Mouse (Mus musculus): ENCODE measurements at regions not wholly inside any gene's neighbourhood (a gene's known extent, or its start where the extent isn't known, plus 50 kb on each side); places are given as distances from the start of the nearest gene placed in this dataset.

DNA sequence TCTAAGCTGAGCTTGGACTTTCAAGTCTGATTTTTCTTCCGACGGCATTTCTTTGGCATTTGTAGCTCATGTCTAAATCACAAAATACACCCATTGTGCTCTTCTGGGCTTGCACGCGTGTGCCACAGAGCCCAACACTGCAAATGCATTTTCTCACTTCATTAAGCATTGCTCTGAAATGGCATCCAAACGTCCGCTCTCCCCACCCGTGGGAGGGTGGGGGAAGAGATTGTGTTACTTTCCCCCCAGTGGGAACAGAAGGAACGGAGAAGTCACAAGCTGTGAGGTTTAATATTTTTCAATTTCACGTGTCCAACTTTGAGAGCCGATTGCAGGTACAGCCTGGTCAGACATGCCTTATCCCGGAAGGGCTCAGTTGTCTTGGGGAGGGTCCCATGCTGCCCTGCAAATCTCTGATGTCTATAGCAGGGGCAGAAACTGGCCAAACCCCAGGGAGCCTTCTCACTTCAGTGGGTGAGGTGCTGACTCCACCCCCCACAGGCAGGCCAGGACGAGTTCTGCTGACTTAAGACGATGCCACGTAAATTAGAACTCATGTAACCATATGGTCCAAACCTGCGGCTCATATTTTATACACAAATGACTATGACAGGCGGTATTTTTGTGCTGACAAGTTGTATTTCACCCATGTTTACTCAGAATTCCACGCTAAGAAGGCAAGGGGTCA, 371.5 kb upstream of the Nfe2l3 start:
- no peak for DNase-seq

DNA sequence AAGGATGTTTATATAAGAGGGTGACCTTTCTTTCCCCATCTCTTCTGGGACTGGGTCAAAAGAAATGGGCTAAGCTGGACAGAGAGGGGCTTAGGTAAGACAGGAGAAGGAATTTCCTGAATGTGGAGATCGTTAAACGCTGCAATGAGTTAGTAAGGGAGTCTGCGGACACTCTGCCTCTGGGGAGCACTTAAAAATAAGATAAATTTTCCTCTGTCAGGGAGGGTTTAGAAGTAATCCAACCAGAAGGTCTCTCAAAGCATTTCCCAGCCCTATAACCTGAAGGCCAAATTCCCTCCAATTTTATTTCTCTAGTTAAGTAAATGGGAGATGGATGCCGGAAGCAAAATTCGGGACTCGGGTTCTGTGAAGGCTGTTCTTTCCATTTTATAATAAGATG, 367.3 kb upstream of the Nfe2l3 start:
- no peak for DNase-seq

DNA sequence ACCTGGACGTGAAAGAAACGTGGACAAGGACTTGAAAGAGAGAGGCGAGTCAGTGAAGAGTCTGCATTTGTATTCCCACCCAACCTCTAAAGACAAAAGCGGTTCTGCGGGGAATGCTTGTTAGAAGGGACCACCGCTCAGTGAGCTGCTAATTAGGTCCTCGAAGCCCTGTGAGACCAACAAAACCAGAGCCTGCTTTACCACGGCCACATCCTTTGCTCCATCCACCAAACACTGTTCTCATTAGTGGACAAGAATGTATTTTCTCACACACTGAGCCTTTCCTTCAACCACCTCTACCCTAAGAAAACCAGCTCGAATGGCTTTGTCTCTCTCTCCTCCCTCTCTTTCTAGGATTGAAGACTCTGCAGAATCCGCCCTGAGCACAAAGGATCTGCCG, 365.1 kb upstream of the Nfe2l3 start:
- no peak for DNase-seq

DNA sequence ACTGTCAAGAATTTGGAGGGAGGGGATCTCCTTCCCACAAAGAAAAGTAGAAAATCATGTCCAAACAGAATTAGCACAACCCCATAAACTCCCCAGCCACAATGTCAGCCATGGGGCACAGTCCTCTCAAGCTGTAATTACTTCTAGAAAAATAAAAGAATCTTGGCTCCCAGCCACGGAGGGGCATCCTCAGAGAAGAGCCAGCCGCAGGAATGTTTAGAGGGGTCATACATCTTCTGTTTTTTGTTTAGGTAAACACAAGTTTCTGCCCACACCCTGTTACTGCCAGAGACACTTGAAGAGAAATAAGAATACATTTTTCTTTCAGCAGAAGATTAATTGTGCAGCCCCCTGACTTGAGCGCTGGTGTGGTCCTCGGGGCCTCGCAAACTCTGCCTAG, 362.5 kb upstream of the Nfe2l3 start:
- no peak for DNase-seq

DNA sequence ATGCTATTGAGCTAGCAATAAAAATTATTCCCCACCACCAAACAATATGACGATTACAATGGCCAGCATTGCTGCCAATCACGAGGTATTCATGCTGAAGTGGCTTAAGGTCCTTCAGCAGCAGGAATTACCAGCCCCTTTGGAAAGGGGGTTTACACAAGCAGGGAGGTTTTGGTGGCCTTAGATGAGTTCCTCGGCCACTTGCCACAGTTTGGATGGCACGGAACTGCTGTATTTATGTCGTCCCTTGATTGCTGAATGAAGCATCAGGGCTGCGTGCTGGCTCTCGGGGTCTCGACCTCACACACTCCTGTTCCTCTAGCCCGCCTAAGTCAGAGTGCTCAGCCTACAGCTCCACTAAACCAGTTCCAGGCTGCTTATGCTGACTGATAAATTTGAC, 361.2 kb upstream of the Nfe2l3 start:
- DNase-seq = no peak

DNA sequence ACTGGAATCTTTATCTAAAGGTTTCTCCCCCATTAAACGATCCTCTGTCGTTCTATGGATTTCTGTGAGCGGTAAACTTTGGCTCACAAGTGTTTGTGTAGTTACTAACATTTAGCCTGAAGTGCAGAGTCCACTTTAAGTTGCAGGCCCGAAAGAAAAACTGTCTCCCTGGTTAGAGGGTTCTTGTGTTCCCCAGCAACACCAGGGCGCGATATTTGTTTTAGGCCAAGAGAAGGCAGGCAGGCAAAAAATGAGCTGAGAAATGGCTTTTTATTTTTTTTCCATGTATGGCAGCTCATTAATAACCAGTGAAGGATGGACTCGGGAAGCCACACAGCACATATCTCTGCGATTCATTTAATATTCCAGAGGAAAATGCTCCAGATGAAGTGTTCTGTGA, 357.4 kb upstream of the Nfe2l3 start:
- DNase-seq = no peak

DNA sequence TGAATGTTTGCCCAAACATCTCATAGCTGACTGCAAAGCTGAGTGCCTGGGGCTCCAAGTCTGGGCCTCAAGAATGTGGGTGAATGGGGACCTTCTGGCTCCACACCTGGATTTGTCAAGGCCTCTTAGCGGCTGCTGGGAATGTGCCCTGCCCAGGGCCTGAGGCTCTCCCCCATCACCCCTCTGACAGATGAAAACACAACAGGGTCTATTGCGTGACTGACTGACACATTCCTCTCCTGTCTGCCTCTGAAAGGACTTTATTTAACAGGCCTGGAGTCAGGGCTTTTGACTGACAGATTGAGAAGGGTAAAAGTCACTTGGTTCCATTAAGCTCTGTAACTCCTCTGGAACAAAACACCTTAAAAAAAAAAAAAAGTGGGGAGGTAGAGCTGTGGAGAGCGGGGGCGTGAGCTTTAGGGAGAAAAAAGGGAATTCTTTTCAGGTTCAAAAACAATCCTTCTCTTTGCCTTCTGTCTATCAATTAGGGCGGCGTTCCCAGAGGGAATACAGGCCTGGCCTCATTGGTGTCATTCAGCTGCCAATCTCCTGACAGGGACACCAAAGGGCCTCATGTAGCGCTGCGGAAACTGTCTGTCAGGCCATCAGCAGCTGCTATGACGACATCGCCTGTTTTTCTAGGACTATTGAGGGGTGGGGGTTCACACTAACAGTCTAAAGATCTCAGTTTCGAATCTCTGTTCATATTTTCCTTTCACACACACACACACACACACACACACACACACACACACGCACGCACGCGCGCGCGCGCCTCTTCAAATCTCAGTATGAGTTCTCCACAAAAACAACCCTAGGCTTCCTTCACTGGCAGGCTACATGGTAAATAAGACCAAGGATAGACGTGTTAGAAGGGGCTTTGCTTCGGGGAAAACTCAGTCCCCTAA, 355.4 kb upstream of the Nfe2l3 start:
- no peak for DNase-seq

DNA sequence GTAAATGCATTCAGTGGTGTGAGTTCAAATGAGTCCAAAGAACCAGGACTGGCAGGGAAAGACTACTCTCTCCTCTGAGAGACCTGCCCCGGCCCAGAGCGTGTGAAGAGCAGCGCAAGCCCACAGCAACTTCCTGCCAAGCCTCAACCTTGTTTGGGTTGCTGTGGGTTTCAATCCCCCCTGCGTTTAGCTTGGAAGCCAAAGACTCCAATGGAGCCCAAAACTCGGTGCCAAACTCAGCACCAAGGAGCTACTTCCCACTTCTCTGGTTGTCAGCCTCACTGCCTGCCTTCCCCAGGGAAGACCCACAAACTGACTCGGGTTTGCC, 354.7 kb upstream of the Nfe2l3 start:
- no peak for DNase-seq

DNA sequence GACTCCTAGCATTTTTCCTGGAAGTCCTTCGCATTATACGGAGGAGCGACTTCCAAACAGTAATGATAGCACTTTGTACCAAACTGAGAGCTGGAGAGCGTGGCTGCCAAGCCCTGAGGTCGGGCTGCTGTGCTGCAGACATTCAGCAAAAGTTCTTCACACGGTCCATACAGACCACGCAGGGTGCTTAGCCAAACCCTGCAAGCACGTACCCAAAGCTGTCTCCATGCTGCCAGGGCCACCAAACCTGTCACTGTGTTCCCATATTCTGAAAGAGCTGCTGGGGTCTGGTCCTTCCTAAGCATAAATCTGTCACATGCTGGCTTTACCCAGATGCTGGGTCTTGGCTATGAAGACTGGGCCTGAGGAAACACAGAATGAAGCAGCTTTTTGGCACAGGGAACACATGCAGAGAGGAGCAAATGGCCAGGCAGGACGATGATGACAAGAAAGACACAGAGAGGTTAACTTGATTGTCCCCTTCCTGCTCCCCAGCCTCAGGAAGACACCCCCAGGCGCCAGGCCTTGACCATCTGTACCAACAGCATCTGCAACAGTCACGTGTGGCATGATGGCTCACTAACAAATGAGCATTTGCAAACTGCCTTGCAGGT, 354.0 kb upstream of the Nfe2l3 start:
- DNase-seq = no peak

DNA sequence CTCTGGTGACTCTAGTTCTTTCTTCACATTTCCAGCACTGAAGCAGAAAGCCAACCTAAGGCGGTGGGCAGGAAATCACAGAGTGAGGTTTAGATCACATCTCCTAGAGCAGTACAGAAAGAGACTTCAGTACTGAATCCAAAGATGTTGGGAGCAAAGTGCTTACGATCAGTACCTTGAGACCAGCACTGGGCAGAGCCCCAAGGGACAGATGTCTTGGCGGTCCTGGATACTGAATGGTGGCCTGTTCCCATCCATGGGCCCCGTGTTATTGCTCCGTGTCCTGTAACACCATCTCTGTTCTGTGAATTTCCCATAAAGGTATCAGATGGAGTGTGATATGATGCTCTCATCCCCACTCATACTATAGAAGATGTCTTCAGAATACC, 353.5 kb upstream of the Nfe2l3 start:
- no peak for DNase-seq

DNA sequence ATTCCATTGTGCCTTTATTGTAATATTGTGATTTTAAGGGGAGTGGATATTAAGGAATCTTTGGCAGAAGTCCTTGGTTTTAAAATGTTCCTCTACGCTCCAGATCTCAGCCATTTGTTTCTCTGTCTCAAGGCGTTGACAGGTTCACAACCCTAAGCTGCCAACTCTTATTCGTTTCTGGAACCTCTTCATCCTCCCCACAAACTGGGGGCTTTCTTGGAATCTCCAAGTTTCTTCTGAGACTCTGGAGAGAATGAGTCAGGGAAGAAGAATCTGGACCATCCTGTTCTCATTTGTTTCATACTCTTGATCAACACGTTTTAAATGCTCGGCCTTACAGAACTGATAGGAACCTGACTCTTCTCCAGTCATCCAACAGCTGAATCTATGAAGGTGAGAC, 351.4 kb upstream of the Nfe2l3 start:
- no peak for DNase-seq

DNA sequence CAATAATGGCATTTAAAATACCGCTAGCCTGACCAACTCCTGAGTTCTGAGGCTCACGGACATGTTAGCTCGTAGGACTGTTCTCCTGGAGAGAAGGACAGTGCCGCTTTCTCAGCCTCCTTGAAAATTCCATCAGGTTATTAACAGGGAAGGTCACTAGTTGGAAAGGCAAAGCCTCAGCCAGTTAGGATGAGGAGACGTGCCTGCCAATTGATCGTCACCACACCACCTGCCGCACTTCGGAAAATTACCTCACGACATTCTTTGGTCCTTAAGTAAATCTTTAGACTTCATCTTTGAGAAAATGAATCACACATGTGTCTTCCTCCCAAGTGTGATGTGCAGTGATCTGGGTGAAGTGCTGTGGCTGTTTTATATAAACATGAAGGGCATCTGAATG, 347.8 kb upstream of the Nfe2l3 start:
- DNase-seq = no peak

DNA sequence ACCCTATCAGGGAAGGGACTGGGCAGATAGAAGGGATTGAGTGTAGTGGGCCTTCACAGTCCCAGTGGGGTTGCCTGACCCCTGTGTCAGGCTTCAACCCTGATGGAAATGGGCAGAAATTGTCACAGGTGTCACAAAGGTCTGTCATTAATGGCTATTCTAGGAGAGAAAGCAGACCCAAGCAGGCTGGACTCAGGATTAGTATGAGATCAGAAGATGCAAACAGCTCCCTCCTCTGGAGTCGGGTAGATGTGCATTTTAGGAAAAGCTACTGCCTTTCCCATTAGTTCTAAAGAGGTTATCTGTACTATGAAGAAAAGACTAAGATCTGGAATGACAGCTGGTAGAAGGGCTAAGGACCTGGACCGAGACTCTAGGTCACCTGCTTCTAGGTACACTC, 346.9 kb upstream of the Nfe2l3 start:
- DNase-seq = no peak

DNA sequence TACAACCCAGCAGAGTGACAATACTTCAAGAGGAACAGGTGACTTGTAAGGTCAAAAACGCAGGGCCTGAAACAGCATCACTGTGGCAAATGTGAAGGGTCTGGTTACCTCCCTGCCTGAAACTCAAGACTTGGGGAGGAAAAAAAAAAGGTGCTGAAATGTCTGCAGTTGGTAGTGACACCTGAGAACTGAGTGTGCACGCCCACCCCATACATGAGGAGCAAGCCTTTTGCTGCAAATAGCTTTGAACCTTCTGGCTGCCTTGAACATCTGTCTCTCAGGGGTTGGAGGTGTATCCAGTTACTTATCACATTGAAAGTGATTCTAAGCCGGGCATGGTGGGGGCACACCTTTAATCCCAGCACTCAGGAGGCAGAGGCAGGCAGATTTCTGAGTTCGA, 346.1 kb upstream of the Nfe2l3 start:
- no peak for DNase-seq

DNA sequence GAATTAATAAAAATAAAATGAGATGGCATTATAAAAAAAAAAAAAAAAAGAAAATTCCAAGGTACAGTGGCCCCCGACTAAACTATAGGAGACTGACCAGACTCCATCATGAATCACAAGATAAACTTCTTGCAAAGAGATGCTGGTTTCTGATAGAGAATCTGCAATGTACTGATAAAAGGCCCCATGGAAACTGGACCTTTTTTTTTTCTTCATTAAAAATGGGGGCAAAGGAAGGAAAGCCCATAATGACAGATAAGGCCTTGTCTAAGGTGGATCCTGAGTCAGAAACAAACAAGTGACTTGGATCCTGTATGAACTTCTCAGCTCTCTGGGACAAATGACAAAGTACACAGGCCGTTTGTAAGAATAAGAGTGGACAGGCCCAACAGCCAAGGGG, 344.7 kb upstream of the Nfe2l3 start:
- DNase-seq = no peak

DNA sequence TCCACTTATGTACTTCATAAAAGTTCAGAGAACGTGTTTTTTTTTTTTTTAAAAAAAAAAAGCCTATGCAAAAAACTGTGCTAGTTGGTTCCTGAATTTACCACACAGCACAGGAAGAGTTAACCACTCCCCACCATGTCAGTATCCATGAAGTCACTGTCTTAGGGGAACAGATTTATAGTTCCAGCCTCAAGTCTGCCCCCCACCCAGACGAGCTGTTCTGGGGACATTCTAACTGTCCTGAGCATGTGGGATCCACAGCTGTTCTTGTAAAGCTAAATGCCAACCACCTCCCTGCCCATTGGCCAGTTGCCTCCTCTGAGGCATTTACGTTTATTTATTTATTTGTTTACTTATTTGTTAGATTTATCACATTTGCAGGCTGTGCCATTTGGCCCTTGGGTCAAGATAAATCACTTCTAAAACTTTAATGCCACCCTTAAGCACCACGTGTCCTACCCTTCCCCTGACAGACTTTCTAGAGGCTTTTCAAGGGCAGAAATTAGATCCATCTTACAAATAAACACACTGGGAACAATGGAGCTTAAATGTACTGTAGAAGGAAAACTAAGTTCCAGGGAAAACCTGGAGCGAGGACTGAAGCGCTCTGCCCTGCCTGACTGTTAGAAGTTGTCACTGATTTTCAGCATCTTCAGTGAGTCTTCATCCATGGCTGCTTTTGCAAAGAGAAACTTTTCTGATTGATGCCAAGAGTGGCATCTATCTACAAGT, 343.7 kb upstream of the Nfe2l3 start:
- DNase-seq = no peak

DNA sequence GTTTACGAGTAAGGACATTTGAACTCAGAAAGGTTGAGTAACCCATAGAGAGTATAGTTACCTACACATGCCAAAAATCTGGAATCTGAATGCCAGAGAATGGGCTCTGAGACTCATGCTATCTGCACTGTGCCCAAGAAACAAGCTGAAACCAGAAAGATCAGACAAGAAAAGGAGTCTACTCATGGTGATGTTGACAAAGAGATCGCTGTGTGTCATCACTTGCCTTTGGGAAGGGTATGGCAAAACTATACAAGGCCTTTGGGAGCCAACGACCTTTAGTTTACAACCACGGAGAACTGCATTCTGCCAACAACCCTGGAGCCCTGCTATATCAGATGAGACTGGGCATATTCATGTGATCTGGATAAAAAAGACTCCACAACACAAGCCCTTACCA, 339.3 kb upstream of the Nfe2l3 start:
- DNase-seq = no peak

DNA sequence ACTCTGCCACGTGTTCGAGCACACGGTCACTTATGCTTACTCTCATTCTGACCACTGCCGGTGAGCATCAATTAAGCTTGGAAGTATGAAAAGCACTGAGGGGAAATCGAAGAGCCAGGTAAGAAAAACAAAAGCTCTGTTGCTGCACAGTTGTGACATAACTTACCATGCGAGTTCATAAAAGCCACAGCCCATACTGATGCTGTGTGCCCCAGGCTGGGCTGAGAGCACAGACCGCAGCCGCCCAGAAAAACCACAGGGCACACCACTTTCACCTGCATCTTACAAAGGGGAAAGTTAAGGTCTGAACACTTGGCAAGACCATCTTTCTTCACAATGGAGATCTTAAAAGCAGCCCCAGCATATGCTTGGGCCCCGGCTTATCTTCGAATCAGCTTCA, 338.2 kb upstream of the Nfe2l3 start:
- no peak for DNase-seq

DNA sequence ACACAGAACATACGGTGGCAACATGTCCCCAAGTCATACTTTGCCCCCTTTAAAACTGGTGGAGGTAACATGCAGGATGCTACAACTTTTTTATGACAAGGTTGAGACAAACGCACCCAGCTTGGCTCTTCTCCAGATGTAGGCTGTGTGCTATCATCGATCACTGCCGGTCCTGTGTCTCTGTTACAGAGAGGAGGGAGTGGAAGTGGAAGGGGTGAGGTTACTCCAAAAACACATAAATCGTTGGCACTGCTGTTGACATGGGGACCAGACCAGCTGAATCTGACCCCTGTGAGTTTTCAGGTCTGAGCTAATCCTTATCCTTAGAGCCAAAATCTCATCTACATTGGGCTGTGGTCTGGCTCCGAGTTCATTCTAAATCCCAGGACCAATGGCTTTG, 335.0 kb upstream of the Nfe2l3 start:
- DNase-seq = no peak

DNA sequence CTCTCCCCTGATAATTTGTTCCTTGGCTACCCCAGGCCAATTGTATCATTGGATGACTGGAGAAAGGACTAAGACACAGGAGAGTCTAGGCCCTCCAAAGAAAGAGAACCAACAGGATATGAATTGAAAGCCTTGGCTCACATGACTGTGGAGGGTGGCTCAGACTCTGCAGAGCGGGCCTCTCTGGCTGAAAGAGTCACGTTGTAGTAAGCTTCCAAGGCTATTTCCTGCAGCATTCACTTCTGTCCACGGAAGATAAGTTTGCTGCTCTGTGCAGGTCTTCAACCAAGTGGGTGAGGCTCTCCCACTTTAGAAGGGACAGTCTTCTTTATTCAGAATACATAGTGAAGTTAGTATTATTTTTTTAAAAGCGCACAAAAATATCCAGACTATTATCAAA, 332.1 kb upstream of the Nfe2l3 start:
- DNase-seq = no peak

DNA sequence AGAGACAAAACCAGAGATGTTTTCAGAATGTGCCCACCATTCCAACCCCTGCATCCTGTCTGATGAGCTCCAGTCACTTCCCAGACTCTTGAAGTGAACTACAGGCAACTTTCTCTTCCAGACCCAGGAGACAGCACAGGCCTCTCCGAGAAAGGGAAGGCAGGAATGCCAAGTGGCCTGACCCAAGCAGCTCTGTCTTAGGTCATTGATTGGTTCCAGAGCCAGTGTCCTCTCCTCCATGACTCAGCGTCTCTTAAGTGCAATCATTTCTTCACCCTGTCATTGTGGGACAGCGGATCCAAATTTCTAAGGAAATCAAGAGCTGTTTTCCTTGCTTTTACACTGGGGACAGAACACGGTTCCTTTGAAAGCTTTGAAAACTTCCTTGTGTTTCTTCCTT, 329.2 kb upstream of the Nfe2l3 start:
- no peak for DNase-seq

DNA sequence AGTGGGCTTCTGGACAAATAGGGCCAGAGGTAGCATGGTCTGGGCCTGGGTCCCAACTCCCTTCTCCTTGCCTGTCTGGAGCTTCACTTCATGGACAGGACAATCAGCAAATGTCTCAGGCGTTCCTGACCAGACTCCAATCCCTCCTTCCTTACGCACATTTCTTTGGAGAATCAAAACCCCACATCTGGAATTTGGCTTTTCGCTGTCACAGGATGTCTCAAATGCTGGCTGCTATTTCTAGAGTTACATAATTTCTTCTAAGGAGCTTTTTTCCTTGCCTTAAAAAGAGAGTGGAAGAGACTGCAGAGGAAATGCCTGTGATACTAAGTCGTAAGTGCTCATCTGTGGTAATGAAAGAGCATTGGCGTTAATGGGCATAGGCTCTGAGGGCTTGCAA, 328.1 kb upstream of the Nfe2l3 start:
- no peak for DNase-seq

DNA sequence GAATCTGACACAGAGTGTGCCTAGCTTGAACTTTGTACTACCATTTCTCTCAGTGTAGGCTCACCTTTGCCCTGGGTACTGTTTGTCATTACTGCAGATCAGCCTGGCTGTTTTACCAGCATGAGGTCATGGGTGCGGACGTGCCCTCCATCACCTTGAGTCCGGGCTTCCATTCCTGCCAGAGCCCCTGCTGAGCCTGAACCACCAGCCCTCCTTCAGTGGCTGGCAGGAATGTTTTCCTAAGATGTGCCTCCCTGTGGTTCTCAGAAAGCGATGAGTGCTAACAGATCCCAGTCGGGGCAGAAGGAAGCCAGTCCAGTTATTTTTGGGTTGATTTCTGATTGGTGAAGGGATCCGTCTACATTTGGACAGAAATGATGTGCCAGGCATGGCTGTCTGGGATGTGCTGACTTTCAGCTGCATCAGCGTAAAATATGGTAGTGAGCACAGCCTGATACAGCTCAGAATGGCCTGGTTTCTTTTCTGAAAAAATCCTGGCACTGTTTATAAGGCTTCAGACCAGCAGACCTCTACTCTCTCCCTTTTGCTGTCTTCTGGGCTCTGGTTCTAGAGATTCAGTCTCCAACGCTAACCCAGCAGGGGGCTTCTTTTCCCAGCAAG, 324.0 kb upstream of the Nfe2l3 start:
- DNase-seq = no peak

Data from adrenal gland, adult 8-10 months (tissue).